Mouse (Mus musculus): Measurements from ENCODE around the gene Atp8a2.

DNA sequence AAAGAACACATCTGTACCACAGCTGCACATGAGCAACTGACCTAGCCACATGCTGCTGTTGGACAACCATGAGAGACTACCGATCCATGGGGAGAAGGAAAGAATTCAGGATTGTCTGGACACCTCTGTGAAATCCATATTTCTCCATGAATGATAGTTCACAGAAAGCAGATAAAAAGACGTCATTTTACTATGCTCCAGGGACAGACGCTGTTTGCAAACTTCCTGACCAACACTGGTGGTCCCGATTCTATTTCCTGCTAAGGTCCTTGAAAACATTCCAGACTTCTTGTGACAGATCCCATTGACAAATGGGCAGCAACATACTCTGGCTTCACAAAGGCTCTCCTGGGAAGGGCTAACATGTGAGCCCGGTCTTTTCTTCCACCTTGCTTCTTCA lies 331.0 kb downstream of the Atp8a2 start:
- TF ChIP-seq ZC3H11A (IDR thresholded peaks at IDR 0.05; ENCODE audit: borderline replicate concordance, low read depth, low read length) (no peak), CHD2 (IDR thresholded peaks at IDR 0.05; ENCODE audit: low read depth, low read length) (no peak)
